Mouse (Mus musculus) testis, adult 2 months (tissue): ENCODE results near the gene Nat14. TPM values are rescaled to one million over a fixed set of nuclear protein-coding genes. Genes with fewer than 3 reads are reported as not detected.

Experiments
- H3K27ac ChIP-seq: fragments of 200-500 bp; 2 replicates; pipeline ENCODE4 v1.5.1; 2012; ENCODE audit warnings: low read depth, low read length; ENCODE audit not compliant: control insufficient read depth, insufficient read depth
- H3K27me3 ChIP-seq: fragments of 200-500 bp; 2 replicates; pipeline ENCODE4 v1.6.1; 2012; ENCODE audit warnings: mild to moderate bottlenecking, low read length, moderate library complexity; ENCODE audit not compliant: control insufficient read depth, insufficient read depth
- H3K36me3 ChIP-seq: fragments of 200-500 bp; 2 replicates; pipeline ENCODE4 v1.6.1; 2012; ENCODE audit warnings: mild to moderate bottlenecking, low read length; ENCODE audit not compliant: control insufficient read depth, insufficient read depth
- H3K4me1 ChIP-seq: fragments of 200-500 bp; 2 replicates; pipeline ENCODE4 v1.6.1; 2012; ENCODE audit warnings: low read length; ENCODE audit not compliant: control insufficient read depth, insufficient read depth
- H3K4me3 ChIP-seq: fragments of 200-500 bp; 2 replicates; pipeline ENCODE4 v1.5.1; 2012; ENCODE audit warnings: low read depth, mild to moderate bottlenecking, low read length, moderate library complexity, mixed read lengths; ENCODE audit not compliant: control insufficient read depth
- CTCF ChIP-seq: fragments of 200-500 bp; IDR thresholded peaks from 2 replicates; pipeline ENCODE4 v1.5.1; 2012; ENCODE audit warnings: low read depth, mild to moderate bottlenecking, inconsistent platforms, low read length, moderate library complexity; ENCODE audit not compliant: control insufficient read depth, insufficient read depth, insufficient replicate concordance
- POLR2A ChIP-seq: fragments of 200-500 bp; IDR thresholded peaks from 2 replicates; pipeline ENCODE4 v1.6.1; 2012; ENCODE audit warnings: low read depth, mild to moderate bottlenecking, inconsistent platforms, low read length, moderate library complexity; ENCODE audit not compliant: control insufficient read depth
- polyA plus RNA-seq: library from polyadenylated mRNA; depleted of rRNA; stranded (reverse); fragments of >200 nt; gene quantifications from 2 replicates; pipeline ENCODE4 v1.2.3, GENCODE M21; 2012

Gene Nat14
- polyA plus RNA-seq, 1 experiment = 3.7 TPM

DNA sequence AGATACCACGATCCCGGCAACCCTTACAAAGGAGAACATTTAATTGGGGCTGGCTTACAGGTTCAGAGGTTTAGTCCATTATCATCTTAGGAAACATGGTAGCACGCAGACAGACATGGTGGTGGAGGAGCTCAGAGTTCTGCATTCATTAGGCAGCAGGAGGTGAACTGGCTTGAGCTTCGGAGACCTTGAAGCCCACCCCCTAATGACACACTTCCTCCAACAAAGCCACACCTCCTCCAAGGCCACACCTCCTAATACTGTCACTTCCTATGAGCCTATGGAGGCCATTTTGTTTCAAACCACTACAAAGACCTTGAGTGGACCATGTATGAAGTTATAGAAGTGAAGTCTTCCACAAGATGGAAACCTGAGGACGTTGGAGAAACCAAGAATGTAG, 9.6 kb upstream of the Nat14 start:
- TF ChIP-seq CTCF (no peak), POLR2A (no peak)
- Histone ChIP-seq H3K27ac (no peak overlapping the region), H3K27me3 (no peaks in the 10 kb centered on the region), H3K4me3 (no peak overlapping the region), H3K4me1 (peaks cover 7% of the 10 kb centered on the region), H3K36me3 (no peaks in the 10 kb centered on the region)

DNA sequence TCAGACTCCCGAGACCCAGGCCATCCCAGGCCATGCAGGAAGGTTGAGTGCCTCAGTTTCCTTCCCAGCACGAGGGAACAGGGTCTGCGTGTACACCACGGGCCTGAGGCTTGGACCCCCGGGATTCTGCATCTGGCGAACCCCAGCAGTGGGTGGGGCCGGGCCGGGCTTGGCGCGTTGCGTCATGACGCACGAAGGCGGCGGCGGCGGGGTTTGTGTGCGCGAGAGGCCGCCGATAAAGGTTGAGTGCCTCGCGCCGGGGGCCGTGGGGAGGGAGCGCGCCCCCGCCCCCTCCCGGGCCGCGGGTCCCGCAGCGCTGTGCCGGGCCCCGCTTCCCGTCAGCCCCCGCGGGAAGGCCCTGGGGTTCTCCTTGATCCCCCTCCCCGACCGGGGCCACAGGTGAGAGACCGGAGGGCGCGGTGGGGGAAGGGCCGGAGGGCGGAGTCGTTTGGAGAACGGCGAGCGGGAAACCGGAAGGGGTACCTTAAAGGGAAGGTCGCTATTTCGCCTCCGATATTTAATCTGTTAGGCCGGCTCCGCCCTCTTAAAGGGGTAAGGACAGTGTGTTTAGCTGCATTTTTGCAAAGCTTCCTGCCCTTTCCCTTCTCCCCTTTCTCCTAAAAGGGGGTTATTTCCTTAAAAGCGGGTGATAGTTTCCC, 6.7 kb upstream of the Nat14 start, which contains the start of gene Zfp628:
Zfp628 (plus strand) TSS at position 211 of the 659 bp plus-strand sequence.
- TF ChIP-seq POLR2A (no peak), CTCF (no peak)
- Histone ChIP-seq H3K4me1 (peaks cover 12% of the 10 kb centered on the region), H3K36me3 (no peaks in the 10 kb centered on the region), H3K27me3 (no peaks in the 10 kb centered on the region), H3K27ac (peak within 1 kb of the TSS; percentile 45), H3K4me3 (peak within 1 kb of the TSS; percentile 81)

DNA sequence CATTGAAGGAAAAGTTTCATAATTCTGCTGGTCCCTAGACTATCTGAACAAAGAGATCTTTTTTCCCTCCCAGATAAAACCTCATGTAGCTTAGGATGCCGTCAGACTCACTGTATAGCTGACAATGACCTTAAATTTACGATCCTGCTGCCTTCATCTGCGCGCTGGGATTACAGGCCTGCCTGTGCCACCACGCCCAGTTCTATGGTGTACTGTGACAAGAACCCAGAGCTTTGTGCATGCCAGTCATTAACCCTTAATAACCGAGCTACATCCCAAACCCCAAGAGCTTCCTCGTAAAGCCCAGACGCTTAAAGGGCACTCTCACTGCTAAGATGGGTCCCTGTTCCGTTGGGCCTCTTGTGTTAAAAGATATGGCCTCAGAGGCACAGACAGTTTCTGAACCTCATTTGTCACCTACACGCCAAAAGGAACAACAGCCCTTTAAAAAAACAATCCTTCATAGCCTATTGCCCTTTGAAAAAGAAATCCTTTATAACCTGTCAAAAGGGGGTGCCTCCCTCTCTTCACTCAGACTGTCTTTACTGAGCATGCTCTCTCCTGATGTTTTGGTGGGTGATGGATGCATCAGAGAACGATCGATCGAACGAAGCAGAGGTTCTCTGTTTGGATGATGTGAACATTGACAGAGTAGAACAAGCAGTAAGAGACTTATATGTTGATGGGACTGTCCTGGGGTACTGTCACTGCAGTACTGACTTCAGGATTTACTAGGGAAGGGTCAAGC, 6.0 kb upstream of the Nat14 start:
- TF ChIP-seq POLR2A (no peak), CTCF (no peak)
- H3K4me3 ChIP-seq = peak overlapping the region; percentile 81
- peak overlapping the region; percentile 44; the same call in 1 of the 2 replicates for H3K27ac ChIP-seq
- H3K4me1 ChIP-seq = peaks cover 19% of the 10 kb centered on the region
- no peaks in the 10 kb centered on the region for H3K27me3 ChIP-seq
- no peaks in the 10 kb centered on the region for H3K36me3 ChIP-seq

DNA sequence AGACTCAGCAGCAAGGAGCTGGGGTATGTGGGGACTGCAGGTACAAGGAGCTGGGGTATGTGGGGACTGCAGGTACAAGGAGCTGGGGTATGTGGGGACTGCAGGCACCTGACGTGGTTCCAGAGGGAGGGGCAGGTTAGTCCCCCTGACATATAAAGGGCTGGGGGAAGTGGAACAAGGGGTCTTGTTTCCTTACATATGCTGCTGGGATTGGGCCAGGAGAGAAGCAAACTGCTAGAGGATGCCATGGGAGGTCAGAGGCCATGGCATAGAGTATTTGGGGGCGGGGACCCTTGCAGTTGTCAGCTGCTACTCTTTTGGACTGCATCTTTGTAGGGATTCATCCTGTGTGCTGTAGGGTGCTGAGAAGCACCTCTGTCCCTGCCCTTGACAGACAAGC, 4.3 kb upstream of the Nat14 start:
- no peaks in the 10 kb centered on the region for H3K27me3 ChIP-seq
- no peak overlapping the region for H3K4me3 ChIP-seq
- no peak overlapping the region for H3K27ac ChIP-seq
- no peaks in the 10 kb centered on the region for H3K36me3 ChIP-seq
- peaks cover 32% of the 10 kb centered on the region for H3K4me1 ChIP-seq
- TF ChIP-seq POLR2A (no peak), CTCF (no peak)

DNA sequence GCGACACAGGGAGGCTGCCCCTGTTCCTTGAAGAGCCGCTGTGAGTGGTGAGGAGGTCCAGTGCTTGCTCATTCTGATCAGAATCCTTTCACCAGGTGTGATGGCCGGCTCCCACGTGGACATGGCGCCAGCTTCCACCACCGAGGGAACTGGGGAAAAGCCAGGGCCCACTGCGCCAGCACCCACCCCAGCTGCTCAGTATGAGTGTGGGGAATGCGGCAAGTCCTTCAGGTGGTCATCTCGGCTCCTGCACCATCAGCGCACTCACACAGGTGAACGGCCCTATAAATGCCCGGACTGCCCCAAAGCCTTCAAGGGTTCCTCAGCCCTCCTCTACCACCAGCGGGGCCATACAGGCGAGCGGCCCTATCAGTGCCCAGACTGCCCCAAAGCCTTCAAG, 3.1 kb upstream of the Nat14 start:
- no peak overlapping the region for H3K27ac ChIP-seq
- H3K4me1 ChIP-seq = peaks cover 44% of the 10 kb centered on the region
- H3K27me3 ChIP-seq = no peaks in the 10 kb centered on the region
- H3K36me3 ChIP-seq = no peaks in the 10 kb centered on the region
- no peak for TF ChIP-seq POLR2A
- no peak for TF ChIP-seq CTCF
- H3K4me3 ChIP-seq = no peak overlapping the region

DNA sequence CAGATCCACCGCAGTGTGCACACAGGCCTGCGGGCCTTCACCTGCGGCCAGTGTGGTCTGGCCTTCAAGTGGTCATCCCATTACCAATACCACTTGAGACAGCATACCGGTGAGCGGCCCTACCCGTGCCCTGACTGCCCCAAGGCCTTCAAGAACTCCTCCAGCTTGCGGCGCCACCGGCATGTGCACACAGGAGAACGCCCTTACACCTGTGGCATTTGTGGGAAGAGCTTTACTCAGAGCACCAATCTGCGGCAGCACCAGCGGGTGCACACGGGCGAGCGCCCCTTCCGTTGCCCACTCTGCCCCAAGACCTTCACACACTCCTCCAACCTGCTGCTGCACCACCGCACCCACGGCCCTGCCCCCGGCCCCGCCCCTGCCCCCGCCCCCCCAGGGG, 2.7 kb upstream of the Nat14 start:
- TF ChIP-seq POLR2A = no peak
- no peak for TF ChIP-seq CTCF
- Histone ChIP-seq H3K4me3 (no peak overlapping the region), H3K36me3 (no peaks in the 10 kb centered on the region), H3K27me3 (no peaks in the 10 kb centered on the region), H3K27ac (no peak overlapping the region), H3K4me1 (peaks cover 48% of the 10 kb centered on the region)

DNA sequence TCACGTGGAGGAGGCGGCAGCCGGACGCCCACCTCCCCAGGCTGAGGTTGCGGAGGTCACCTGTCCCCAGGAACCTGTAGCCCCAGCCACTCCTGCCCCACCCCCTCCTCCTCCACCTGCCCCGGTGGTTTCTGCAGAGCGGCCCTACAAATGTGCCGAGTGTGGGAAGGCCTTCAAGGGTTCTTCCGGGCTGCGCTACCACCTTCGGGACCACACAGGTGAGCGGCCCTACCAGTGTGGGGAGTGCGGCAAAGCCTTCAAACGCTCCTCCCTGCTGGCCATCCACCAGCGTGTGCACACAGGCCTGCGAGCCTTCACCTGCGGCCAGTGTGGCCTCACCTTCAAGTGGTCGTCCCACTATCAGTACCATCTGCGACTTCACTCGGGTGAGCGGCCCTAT, 1.9 kb upstream of the Nat14 start:
- TF ChIP-seq CTCF = no peak
- no peak for TF ChIP-seq POLR2A
- no peak overlapping the region for H3K27ac ChIP-seq
- H3K36me3 ChIP-seq = no peaks in the 10 kb centered on the region
- H3K27me3 ChIP-seq = no peaks in the 10 kb centered on the region
- H3K4me3 ChIP-seq = no peak overlapping the region
- peaks cover 49% of the 10 kb centered on the region for H3K4me1 ChIP-seq
